Mouse (Mus musculus) olfactory bulb, adult 2 months (tissue): ENCODE results near the gene Iqcj.

Experiments
- CTCF ChIP-seq: fragments of 200-500 bp; IDR thresholded peaks from 2 replicates; pipeline ENCODE4 v1.5.1; 2012; ENCODE audit warnings: low read depth, mild to moderate bottlenecking, low read length, moderate library complexity; ENCODE audit not compliant: insufficient read depth
- POLR2A ChIP-seq: fragments of 200-500 bp; IDR thresholded peaks from 2 replicates; pipeline ENCODE4 v1.6.1; 2012; ENCODE audit warnings: mild to moderate bottlenecking, low read depth, low read length, moderate library complexity; ENCODE audit not compliant: insufficient read depth

DNA sequence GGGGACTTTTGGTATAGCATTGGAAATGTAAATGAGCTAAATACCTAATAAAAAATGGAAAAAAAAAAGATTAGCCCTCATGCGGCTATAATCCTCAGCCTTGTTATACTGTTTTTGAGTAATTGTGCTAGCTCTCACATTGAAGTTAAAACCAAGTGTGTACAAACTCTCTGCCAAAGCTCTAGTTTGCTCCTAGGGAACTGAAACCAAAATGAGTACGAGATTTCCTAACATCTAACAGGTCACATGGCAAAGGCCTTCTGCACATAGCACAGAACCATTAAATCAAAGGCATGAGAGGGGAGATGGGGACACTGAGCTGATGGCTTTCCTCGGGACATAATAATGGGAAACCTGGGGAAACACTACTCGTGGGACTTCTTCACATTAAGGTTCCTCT lies 10.5 kb downstream of the Iqcj start:
- TF ChIP-seq CTCF (no peak), POLR2A (no peak)
